Mouse (Mus musculus): ENCODE data around the gene Slit3. TPM values are rescaled to one million over a fixed set of nuclear protein-coding genes. Genes with fewer than 3 reads are reported as not detected.

Gene Slit3
- polyA plus RNA-seq, 1 experiment from 2014 or later = 11.1 TPM

DNA sequence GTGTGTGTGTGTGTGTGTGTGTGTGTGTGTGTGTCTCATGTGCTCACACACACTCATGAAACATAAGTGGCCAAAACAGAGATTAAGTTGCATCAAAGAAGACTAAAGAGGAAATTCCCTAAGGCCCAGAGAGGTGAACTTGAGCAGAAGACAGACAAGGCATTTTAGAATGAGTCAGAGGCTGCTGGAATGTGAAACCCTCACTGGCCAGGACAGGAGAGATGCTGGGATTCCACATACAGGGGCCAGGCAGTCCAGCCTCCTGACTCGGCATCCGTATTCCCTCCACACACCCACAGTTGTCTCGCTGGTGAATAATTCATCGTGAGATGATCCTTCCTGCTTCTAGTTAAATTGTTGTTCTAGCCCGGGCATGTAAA lies 352.6 kb downstream of the Slit3 start:
- Histone ChIP-seq H3K9ac (ENCODE audit: low read length) (no peak overlapping the region), H3K4me2 (no peak overlapping the region), H3K4me1 (ENCODE audit: control insufficient read depth, insufficient read depth, low read length) (peaks cover 4% of the 10 kb centered on the region; the same call in 1 of the 2 replicates), H3K27me3 (ENCODE audit: control insufficient read depth, insufficient read depth, low read length) (no peaks in the 10 kb centered on the region), H3K27ac (ENCODE audit: low read depth, low read length) (no peak overlapping the region), H3K36me3 (ENCODE audit: control insufficient read depth, insufficient read depth, low read length) (no peaks in the 10 kb centered on the region), H3K4me3 (ENCODE audit: low read depth, low read length) (no peak overlapping the region), H3K9me3 (ENCODE audit: control insufficient read depth, low read length) (no peaks in the 10 kb centered on the region)
- WGBS = 73% methylated on average over 5 of the region's 5 CpGs
- DNase-seq (ENCODE audit: low spot score, missing footprints) (no peak), ATAC-seq (ENCODE audit: low FRiP score) (no peak)

DNA sequence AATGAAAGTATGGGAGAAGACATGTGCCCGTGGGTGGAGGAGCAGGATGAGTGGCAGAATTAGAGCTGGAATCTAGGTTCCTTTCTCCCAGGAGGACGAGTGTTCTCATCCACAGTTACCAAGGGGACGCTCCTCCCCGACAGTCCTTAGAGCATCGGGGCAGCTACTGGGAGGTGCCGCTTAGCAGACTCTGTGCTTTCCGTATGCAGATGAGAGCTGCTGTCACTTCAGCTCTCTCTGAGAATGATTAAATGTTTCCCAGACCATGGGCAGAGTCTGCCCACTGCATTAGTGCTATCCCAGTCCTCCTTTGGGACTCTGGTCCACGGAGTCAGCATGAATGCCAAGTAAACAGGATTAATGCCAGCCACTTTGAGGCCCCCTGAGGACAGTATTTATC lies 359.1 kb downstream of the Slit3 start:
- H3K27ac ChIP-seq (ENCODE audit: low read depth, low read length) = no peak overlapping the region
- no peaks in the 10 kb centered on the region for H3K36me3 ChIP-seq (ENCODE audit: control insufficient read depth, insufficient read depth, low read length)
- WGBS = 17% methylated on average over 8 of the region's 8 CpGs
- H3K4me1 ChIP-seq (ENCODE audit: control insufficient read depth, insufficient read depth, low read length) = peaks cover 5% of the 10 kb centered on the region; the same call in 1 of the 2 replicates
- no peaks in the 10 kb centered on the region; the same call in 1 of the 2 replicates for H3K9me3 ChIP-seq (ENCODE audit: control insufficient read depth, low read length)
- H3K4me3 ChIP-seq (ENCODE audit: low read depth, low read length) = no peak overlapping the region
- DNase-seq (ENCODE audit: low spot score, missing footprints) (no peak), ATAC-seq (ENCODE audit: low FRiP score) (peak; percentile 63)
- H3K9ac ChIP-seq (ENCODE audit: low read length) = no peak overlapping the region
- H3K27me3 ChIP-seq (ENCODE audit: control insufficient read depth, insufficient read depth, low read length) = peaks cover 2% of the 10 kb centered on the region; the same call in 1 of the 2 replicates
- no peak overlapping the region for H3K4me2 ChIP-seq

DNA sequence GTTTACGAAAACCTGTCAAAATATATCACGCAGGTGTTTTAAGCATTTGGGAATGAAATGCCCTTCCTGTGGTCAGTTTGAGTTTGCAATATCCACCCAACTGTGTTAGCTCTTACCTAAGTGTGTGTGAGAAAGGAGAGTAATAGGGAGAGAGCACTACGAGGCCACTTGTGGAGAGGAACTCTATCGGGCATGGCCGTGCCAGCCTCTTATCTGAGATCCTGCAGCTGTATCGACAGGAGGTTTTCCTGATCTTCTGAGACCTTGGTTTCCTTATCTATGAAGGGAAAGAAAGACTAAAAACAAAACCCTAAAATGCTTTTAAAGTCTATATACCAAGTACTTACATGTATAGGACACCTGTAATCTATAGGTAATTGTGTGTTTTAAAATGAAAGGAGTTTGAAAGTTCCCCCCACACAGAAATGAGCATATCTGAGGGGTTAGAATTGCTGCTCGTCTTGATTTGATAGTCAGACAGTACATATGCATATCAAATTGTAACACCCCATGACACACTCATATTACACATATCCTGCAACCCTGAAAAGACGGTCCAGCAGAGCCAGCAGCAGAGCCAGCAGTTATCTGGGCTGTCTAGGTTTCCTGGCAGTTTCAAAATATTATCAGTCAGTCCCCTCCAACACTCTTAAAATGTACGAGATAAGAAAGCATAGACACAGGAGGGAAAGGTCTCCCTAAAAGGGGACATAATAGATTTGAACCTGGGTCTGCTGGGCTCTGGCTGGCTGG lies 360.8 kb downstream of the Slit3 start:
- DNase-seq (ENCODE audit: low spot score, missing footprints) = no peak
- WGBS = 90% methylated on average over 9 of the region's 9 CpGs
- H3K27me3 ChIP-seq (ENCODE audit: control insufficient read depth, insufficient read depth, low read length) = peaks cover 2% of the 10 kb centered on the region; the same call in 1 of the 2 replicates

DNA sequence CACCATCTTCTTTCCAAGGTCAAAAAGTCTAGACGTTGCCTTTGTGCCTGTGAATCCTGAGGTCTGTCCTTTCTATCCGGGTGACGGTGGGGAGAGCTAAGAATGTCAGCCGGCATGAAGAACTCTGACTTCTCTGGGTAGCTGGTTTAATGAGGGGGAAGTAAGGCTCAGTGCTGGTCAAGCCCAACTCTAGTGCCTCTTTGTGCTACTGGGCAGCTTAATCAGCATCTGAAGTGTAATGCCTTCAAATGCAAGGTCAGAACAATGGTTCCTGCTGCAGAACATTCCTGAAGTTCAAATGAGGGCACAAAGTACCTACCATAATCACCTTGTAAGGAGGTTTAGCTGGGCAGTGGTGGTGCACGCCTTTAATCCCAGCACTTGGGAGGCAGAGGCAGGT lies 366.9 kb downstream of the Slit3 start:
- 78% methylated on average over 5 of the region's 5 CpGs for WGBS
- Histone ChIP-seq H3K4me3 (ENCODE audit: low read depth, low read length) (no peak overlapping the region), H3K36me3 (ENCODE audit: control insufficient read depth, insufficient read depth, low read length) (no peaks in the 10 kb centered on the region), H3K9ac (ENCODE audit: low read length) (no peak overlapping the region), H3K27ac (ENCODE audit: low read depth, low read length) (no peak overlapping the region), H3K4me1 (ENCODE audit: control insufficient read depth, insufficient read depth, low read length) (peaks cover 3% of the 10 kb centered on the region; the same call in 1 of the 2 replicates), H3K9me3 (ENCODE audit: control insufficient read depth, low read length) (no peaks in the 10 kb centered on the region), H3K27me3 (ENCODE audit: control insufficient read depth, insufficient read depth, low read length) (peaks cover 8% of the 10 kb centered on the region), H3K4me2 (no peak overlapping the region)
- DNase-seq (ENCODE audit: low spot score, missing footprints) (no peak), ATAC-seq (ENCODE audit: low FRiP score) (no peak)

More for the DNA sequence above, 360.8 kb downstream of the Slit3 start:
- ATAC-seq (ENCODE audit: low FRiP score) = no peak
- Histone ChIP-seq H3K27ac (ENCODE audit: low read depth, low read length) (no peak overlapping the region), H3K4me1 (ENCODE audit: control insufficient read depth, insufficient read depth, low read length) (peaks cover 8% of the 10 kb centered on the region), H3K4me2 (no peak overlapping the region), H3K9ac (ENCODE audit: low read length) (no peak overlapping the region), H3K4me3 (ENCODE audit: low read depth, low read length) (no peak overlapping the region), H3K36me3 (ENCODE audit: control insufficient read depth, insufficient read depth, low read length) (no peaks in the 10 kb centered on the region), H3K9me3 (ENCODE audit: control insufficient read depth, low read length) (no peaks in the 10 kb centered on the region; the same call in 1 of the 2 replicates)

DNA sequence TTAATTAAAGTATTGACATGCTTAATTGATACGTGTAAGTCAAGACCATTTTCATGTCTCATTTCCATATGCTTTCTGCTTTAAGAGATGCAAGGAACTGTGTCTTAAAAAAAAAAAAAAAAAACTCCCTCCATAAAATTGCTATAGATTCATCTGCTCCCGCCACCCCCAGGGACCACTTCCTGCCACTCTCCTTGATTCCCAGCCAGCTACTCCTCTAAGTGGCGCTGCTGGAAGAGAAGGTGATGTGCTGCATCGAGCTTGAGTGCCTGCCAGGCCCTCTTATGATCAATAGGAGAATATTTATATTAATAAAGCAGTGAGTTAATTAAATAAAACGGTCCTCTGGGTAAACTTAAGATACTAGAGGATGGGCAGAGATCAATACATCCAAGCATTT lies 370.7 kb downstream of the Slit3 start:
- no peaks in the 10 kb centered on the region for H3K9me3 ChIP-seq (ENCODE audit: control insufficient read depth, low read length)
- H3K4me1 ChIP-seq (ENCODE audit: control insufficient read depth, insufficient read depth, low read length) = no peaks in the 10 kb centered on the region
- H3K4me2 ChIP-seq = no peak overlapping the region
- H3K27me3 ChIP-seq (ENCODE audit: control insufficient read depth, insufficient read depth, low read length) = peaks cover 23% of the 10 kb centered on the region
- 85% methylated on average over 5 of the region's 5 CpGs for WGBS
- no peak overlapping the region for H3K9ac ChIP-seq (ENCODE audit: low read length)
- ATAC-seq (ENCODE audit: low FRiP score) (no peak), DNase-seq (ENCODE audit: low spot score, missing footprints) (no peak)
- H3K27ac ChIP-seq (ENCODE audit: low read depth, low read length) = no peak overlapping the region
- no peak overlapping the region for H3K4me3 ChIP-seq (ENCODE audit: low read depth, low read length)
- no peaks in the 10 kb centered on the region for H3K36me3 ChIP-seq (ENCODE audit: control insufficient read depth, insufficient read depth, low read length)

DNA sequence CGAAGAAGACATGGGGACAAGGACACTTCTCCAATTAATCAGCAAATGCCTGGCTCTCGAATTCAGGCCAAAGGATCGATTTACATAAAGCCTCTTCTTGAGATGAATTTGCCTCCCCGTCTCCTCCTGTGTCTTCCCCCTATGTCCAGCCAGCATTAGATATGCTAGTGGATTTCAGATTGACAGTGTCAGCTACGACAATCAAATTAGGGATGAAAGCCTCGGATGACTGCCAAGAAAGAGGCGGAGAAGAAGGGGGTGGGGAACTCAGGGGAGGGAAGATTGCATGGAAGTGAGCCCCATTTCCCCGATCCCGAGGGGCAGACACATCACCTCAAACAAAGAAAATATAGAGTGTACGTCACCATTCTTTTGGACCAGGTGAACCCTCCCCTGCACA lies 375.9 kb downstream of the Slit3 start:
- Histone ChIP-seq H3K27ac (ENCODE audit: low read depth, low read length) (no peak overlapping the region), H3K4me2 (no peak overlapping the region), H3K9me3 (ENCODE audit: control insufficient read depth, low read length) (no peaks in the 10 kb centered on the region), H3K4me3 (ENCODE audit: low read depth, low read length) (no peak overlapping the region), H3K36me3 (ENCODE audit: control insufficient read depth, insufficient read depth, low read length) (no peaks in the 10 kb centered on the region), H3K4me1 (ENCODE audit: control insufficient read depth, insufficient read depth, low read length) (peaks cover 6% of the 10 kb centered on the region), H3K27me3 (ENCODE audit: control insufficient read depth, insufficient read depth, low read length) (peaks cover 30% of the 10 kb centered on the region), H3K9ac (ENCODE audit: low read length) (no peak overlapping the region)
- DNase-seq (ENCODE audit: low spot score, missing footprints) (no peak), ATAC-seq (ENCODE audit: low FRiP score) (no peak)
- WGBS = 50% methylated on average over 10 of the region's 10 CpGs

DNA sequence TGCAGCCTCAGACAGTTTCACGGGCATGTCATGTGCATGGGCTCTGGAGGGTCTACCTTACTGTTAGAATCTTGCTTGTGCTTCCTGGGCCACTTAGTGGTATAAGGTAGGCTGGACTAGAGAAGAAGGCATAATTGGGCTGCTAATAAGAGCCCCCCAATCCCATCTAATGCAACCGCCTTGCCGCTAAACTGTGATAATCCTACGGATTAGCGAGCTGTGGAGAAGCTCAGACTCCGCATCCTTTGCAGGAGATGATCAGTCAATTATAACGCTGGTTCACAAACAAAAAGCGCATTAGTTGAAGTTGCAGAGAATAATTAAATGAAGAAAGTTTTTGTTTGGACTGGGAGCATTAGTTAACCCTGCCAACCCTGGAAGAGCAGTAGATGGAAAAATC lies 376.9 kb downstream of the Slit3 start:
- peaks cover 27% of the 10 kb centered on the region for H3K27me3 ChIP-seq (ENCODE audit: control insufficient read depth, insufficient read depth, low read length)
- ATAC-seq (ENCODE audit: low FRiP score) (no peak), DNase-seq (ENCODE audit: low spot score, missing footprints) (no peak)
- H3K36me3 ChIP-seq (ENCODE audit: control insufficient read depth, insufficient read depth, low read length) = no peaks in the 10 kb centered on the region
- H3K27ac ChIP-seq (ENCODE audit: low read depth, low read length) = no peak overlapping the region
- H3K4me3 ChIP-seq (ENCODE audit: low read depth, low read length) = no peak overlapping the region
- no peaks in the 10 kb centered on the region for H3K9me3 ChIP-seq (ENCODE audit: control insufficient read depth, low read length)
- H3K4me1 ChIP-seq (ENCODE audit: control insufficient read depth, insufficient read depth, low read length) = peaks cover 15% of the 10 kb centered on the region
- 20% methylated on average over 8 of the region's 8 CpGs for WGBS
- H3K4me2 ChIP-seq = no peak overlapping the region
- H3K9ac ChIP-seq (ENCODE audit: low read length) = no peak overlapping the region

DNA sequence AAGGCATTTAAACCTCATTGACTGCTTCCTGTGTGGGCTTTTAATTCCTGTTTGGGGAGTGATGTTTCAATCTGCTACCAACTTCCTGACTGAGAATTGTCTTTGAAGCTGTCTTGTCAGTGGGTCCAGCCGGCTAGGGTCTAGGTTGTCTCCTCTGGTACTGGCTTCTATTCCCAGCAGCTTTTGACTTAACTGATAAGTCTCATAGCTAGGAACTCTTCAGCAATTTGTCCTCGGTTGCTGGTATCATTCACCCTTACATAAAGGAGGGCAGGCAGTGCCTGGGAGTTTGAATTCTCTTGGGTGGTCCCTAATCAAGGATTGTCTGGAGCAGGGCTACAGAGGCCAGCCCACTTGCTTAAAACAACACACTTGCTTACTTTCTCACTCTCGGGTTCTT lies 381.1 kb downstream of the Slit3 start:
- Histone ChIP-seq H3K9me3 (ENCODE audit: control insufficient read depth, low read length) (no peaks in the 10 kb centered on the region), H3K4me3 (ENCODE audit: low read depth, low read length) (no peak overlapping the region), H3K36me3 (ENCODE audit: control insufficient read depth, insufficient read depth, low read length) (no peaks in the 10 kb centered on the region), H3K4me2 (no peak overlapping the region), H3K27me3 (ENCODE audit: control insufficient read depth, insufficient read depth, low read length) (peaks cover 12% of the 10 kb centered on the region), H3K27ac (ENCODE audit: low read depth, low read length) (no peak overlapping the region; the same call in 1 of the 2 replicates), H3K9ac (ENCODE audit: low read length) (no peak overlapping the region), H3K4me1 (ENCODE audit: control insufficient read depth, insufficient read depth, low read length) (peaks cover 55% of the 10 kb centered on the region)
- no peak for ATAC-seq (ENCODE audit: low FRiP score)
- WGBS = 3% methylated on average over 3 of the region's 3 CpGs
- peak; percentile 90 for DNase-seq (ENCODE audit: low spot score, missing footprints)

DNA sequence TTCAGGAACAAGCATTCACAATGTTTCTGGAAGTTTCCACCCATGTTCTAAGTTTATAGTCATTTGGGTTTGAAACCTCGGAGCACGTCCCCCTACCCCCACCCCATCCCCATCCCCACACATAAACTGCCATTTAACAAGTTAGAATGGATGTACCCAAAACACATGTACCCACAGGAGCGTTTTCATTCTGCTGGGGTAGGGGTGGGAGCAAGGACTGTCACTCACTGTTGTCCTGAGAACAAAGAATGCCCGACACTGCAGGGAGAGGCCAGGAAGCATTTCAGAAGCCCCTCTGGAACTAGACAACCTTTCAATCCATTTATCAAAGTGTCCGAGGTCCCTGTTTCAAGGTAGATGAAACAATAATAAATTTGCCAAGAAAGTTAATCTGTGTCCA lies 383.0 kb downstream of the Slit3 start:
- Histone ChIP-seq H3K36me3 (ENCODE audit: control insufficient read depth, insufficient read depth, low read length) (no peaks in the 10 kb centered on the region), H3K4me3 (ENCODE audit: low read depth, low read length) (no peak overlapping the region), H3K9ac (ENCODE audit: low read length) (no peak overlapping the region), H3K4me1 (ENCODE audit: control insufficient read depth, insufficient read depth, low read length) (peaks cover 68% of the 10 kb centered on the region), H3K27me3 (ENCODE audit: control insufficient read depth, insufficient read depth, low read length) (peaks cover 9% of the 10 kb centered on the region), H3K9me3 (ENCODE audit: control insufficient read depth, low read length) (no peaks in the 10 kb centered on the region), H3K4me2 (no peak overlapping the region), H3K27ac (ENCODE audit: low read depth, low read length) (no peak overlapping the region)
- ATAC-seq (ENCODE audit: low FRiP score) = no peak
- whole genome bisulfite sequencing = 20% methylated on average over 5 of the region's 5 CpGs
- peak; percentile 91 for DNase-seq (ENCODE audit: low spot score, missing footprints)

Measured in midbrain, embryonic 11.5 days (tissue).